Mouse (Mus musculus): ENCODE results near the gene Hand2. TPM values are rescaled to one million over a fixed set of nuclear protein-coding genes. Genes with fewer than 3 reads are reported as not detected.

Gene Hand2
- polyA plus RNA-seq, 1 experiment: not detected

- no peaks in the 10 kb centered on the region for H3K4me1 ChIP-seq (ENCODE audit: control insufficient read depth, insufficient read depth, insufficient read length, low read length)
- no peak overlapping the region for H3K4me3 ChIP-seq (ENCODE audit: insufficient read depth, low read depth, low read length)
Observed at GRCm38 (mm10) chr8:57344956-57345870, 24.4 kb downstream of the Hand2 start.

GRCm38 (mm10) chr8:57346371-57346770 lies 25.6 kb downstream of the Hand2 start:
- H3K27ac ChIP-seq (replicated peaks; ENCODE audit: low read depth, low read length): no peak overlapping the region
- H3K4me3 ChIP-seq (ENCODE audit: insufficient read depth, low read depth, low read length): no peak overlapping the region
- no peaks in the 10 kb centered on the region for H3K4me1 ChIP-seq (ENCODE audit: control insufficient read depth, insufficient read depth, insufficient read length, low read length)

More at GRCm38 (mm10) chr8:57344956-57345870, 24.4 kb downstream of the Hand2 start:
- H3K27ac ChIP-seq (replicated peaks; ENCODE audit: low read depth, low read length): no peak overlapping the region

GRCm38 (mm10) chr8:57347141-57347540 lies 26.4 kb downstream of the Hand2 start:
- Histone ChIP-seq H3K27ac (replicated peaks; ENCODE audit: low read depth, low read length) (no peak overlapping the region), H3K4me1 (ENCODE audit: control insufficient read depth, insufficient read depth, insufficient read length, low read length) (no peaks in the 10 kb centered on the region), H3K4me3 (ENCODE audit: insufficient read depth, low read depth, low read length) (no peak overlapping the region)

- no peaks in the 10 kb centered on the region for H3K4me1 ChIP-seq (ENCODE audit: control insufficient read depth, insufficient read depth, insufficient read length, low read length)
- H3K27ac ChIP-seq (replicated peaks; ENCODE audit: low read depth, low read length): no peak overlapping the region
- no peak overlapping the region for H3K4me3 ChIP-seq (ENCODE audit: insufficient read depth, low read depth, low read length)
Observed at GRCm38 (mm10) chr8:57348251-57348650, 27.5 kb downstream of the Hand2 start.

- no peaks in the 10 kb centered on the region; the same call in 1 of the 2 replicates for H3K4me1 ChIP-seq (ENCODE audit: control insufficient read depth, insufficient read depth, insufficient read length, low read length)
- H3K4me3 ChIP-seq (ENCODE audit: insufficient read depth, low read depth, low read length): no peak overlapping the region
- H3K27ac ChIP-seq (replicated peaks; ENCODE audit: low read depth, low read length): no peak overlapping the region
Observed at GRCm38 (mm10) chr8:57348866-57349520, 28.2 kb downstream of the Hand2 start.

GRCm38 (mm10) chr8:57351861-57352260 lies 31.1 kb downstream of the Hand2 start:
- Histone ChIP-seq H3K4me1 (ENCODE audit: control insufficient read depth, insufficient read depth, insufficient read length, low read length) (no peaks in the 10 kb centered on the region; the same call in 1 of the 2 replicates), H3K27ac (replicated peaks; ENCODE audit: low read depth, low read length) (no peak overlapping the region), H3K4me3 (ENCODE audit: insufficient read depth, low read depth, low read length) (no peak overlapping the region)

- no peak overlapping the region for H3K4me3 ChIP-seq (ENCODE audit: insufficient read depth, low read depth, low read length)
- no peak overlapping the region for H3K27ac ChIP-seq (replicated peaks; ENCODE audit: low read depth, low read length)
- H3K4me1 ChIP-seq (ENCODE audit: control insufficient read depth, insufficient read depth, insufficient read length, low read length): no peaks in the 10 kb centered on the region; the same call in 1 of the 2 replicates
Observed at GRCm38 (mm10) chr8:57353346-57354305, 32.8 kb downstream of the Hand2 start.

GRCm38 (mm10) chr8:57354876-57355275 lies 34.1 kb downstream of the Hand2 start:
- no peak overlapping the region for H3K27ac ChIP-seq (replicated peaks; ENCODE audit: low read depth, low read length)
- no peak overlapping the region for H3K4me3 ChIP-seq (ENCODE audit: insufficient read depth, low read depth, low read length)
- no peaks in the 10 kb centered on the region; the same call in 1 of the 2 replicates for H3K4me1 ChIP-seq (ENCODE audit: control insufficient read depth, insufficient read depth, insufficient read length, low read length)

- no peak overlapping the region for H3K27ac ChIP-seq (replicated peaks; ENCODE audit: low read depth, low read length)
- H3K4me3 ChIP-seq (ENCODE audit: insufficient read depth, low read depth, low read length): no peak overlapping the region
- H3K4me1 ChIP-seq (ENCODE audit: control insufficient read depth, insufficient read depth, insufficient read length, low read length): no peaks in the 10 kb centered on the region; the same call in 1 of the 2 replicates
Observed at GRCm38 (mm10) chr8:57356529-57357325, 35.9 kb downstream of the Hand2 start.

GRCm38 (mm10) chr8:57360493-57360892 lies 39.7 kb downstream of the Hand2 start:
- Histone ChIP-seq H3K27ac (replicated peaks; ENCODE audit: low read depth, low read length) (no peak overlapping the region), H3K4me3 (ENCODE audit: insufficient read depth, low read depth, low read length) (no peak overlapping the region), H3K4me1 (ENCODE audit: control insufficient read depth, insufficient read depth, insufficient read length, low read length) (no peaks in the 10 kb centered on the region)

- no peak overlapping the region for H3K4me3 ChIP-seq (ENCODE audit: insufficient read depth, low read depth, low read length)
- H3K4me1 ChIP-seq (ENCODE audit: control insufficient read depth, insufficient read depth, insufficient read length, low read length): no peaks in the 10 kb centered on the region
- H3K27ac ChIP-seq (replicated peaks; ENCODE audit: low read depth, low read length): no peak overlapping the region
Observed at GRCm38 (mm10) chr8:57361003-57361805, 40.4 kb downstream of the Hand2 start.

GRCm38 (mm10) chr8:57362881-57363280 lies 42.1 kb downstream of the Hand2 start:
- Histone ChIP-seq H3K4me1 (ENCODE audit: control insufficient read depth, insufficient read depth, insufficient read length, low read length) (no peaks in the 10 kb centered on the region), H3K4me3 (ENCODE audit: insufficient read depth, low read depth, low read length) (no peak overlapping the region), H3K27ac (replicated peaks; ENCODE audit: low read depth, low read length) (no peak overlapping the region)

- Histone ChIP-seq H3K4me1 (ENCODE audit: control insufficient read depth, insufficient read depth, insufficient read length, low read length) (no peaks in the 10 kb centered on the region), H3K27ac (replicated peaks; ENCODE audit: low read depth, low read length) (no peak overlapping the region), H3K4me3 (ENCODE audit: insufficient read depth, low read depth, low read length) (no peak overlapping the region)
Observed at GRCm38 (mm10) chr8:57374044-57374443, 53.3 kb downstream of the Hand2 start.

All from brown adipose tissue, adult 24 weeks (tissue).